Mouse (Mus musculus) forelimb bud, embryonic 11.5 days (tissue): ENCODE data around the gene Rapgef5.

Source experiments
- DNase-seq: peaks from one replicate; pipeline ENCODE4 v3.0.0-alpha.2; 2012; ENCODE audit warnings: low read depth, low spot score

Gene Rapgef5

DNA sequence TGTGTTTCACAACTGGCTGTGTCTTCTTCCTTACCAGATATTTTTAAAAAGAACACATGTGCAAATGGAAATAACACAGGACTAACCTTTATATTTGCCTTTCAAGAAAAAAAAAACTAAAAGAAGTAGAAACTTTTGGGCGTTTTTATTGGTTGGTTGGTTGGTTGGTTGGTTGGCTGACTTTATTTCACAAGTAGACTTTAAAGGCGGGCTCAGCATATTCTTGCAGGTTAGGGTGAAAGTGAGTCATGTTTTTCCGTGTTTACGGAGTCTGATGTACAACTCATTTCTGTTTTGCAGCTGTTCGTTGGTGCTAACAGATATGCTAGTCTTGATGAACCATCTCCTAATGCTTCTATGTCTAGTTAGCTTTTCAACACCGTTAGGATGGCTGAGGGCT, 196.2 kb downstream of the Rapgef5 start:
- DNase-seq = no peak

DNA sequence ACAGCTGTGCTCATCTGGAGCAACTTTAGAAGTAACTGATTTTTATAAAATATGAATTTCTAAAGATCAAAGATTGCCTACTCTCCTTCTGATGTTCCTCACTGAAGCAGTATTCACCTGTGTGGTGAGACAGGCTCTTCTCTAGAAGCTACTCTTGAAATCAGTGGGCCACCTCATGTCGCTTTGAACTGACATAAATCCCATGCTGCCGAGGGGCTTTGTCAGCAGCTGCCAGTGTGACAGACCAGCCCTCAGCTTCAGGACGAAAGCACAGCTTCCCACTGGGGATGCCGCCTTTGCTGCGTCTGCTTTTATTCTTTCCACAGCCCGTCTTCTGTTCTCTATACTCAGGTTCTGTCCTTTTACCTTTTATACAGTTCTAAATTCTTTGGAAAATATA, 197.3 kb downstream of the Rapgef5 start:
- DNase-seq = no peak

DNA sequence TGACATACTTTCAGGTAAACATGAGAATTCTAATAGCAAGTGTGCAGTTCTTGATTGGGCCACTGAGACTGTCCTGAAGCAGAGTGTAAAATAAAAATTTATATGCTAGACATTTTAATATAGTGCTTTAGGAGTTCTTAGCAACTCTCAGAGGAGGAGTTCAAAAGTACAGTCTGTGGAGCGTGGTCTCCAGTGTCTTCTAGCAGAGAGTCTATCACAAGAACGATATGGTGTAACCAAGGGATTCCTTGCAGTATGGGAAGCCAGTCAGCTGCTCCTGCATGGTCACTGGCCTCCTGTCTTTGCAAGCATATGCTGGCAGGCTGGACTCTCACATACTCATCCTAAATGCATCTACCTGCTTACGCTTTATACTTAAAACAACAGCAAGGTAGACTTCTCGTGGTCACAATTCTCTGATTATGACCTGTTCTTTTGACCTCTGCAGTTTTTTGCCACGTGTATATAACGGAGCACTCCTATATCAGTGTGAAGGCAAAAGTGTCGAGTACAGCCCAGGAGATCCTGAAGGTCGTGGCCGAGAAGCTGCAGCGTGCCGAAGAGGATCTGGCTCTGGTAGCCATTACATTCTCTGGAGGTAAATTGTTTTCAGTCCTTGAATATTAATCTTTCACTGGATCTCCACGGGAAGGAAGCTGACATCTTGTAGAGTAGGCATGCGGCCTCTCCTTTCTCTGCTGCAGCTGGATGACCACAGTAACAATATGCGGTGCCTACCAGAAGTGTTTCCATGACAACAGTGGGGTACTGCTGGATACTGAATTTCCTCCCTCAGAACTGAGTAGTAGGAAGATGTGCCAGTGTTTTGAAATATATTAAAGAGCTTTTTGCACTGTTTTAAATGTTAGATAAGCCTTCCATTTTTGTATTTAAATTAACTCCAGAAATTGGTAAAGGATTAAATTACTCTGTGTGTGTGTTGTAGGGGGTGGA, 204.8 kb downstream of the Rapgef5 start:
- DNase-seq = no peak

DNA sequence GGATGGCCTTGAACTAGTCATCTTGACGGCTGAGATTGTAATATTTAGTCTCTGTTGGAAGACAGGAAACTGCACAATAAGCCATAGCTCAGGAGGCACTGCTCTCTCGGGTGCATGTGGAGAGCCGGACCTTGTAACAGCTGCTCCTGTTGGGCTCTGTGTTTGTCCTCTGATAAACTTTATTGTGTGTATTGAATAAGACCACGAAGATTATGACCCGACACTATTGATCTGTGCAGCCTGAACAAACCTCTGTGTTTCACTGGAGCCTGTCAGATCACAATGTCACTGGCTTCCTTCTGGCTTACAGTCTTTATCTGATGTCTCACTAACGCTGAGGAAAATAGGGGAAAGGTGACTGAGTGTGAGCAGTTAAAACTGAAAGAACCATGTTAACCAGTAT, 205.5 kb downstream of the Rapgef5 start:
- no peak for DNase-seq

DNA sequence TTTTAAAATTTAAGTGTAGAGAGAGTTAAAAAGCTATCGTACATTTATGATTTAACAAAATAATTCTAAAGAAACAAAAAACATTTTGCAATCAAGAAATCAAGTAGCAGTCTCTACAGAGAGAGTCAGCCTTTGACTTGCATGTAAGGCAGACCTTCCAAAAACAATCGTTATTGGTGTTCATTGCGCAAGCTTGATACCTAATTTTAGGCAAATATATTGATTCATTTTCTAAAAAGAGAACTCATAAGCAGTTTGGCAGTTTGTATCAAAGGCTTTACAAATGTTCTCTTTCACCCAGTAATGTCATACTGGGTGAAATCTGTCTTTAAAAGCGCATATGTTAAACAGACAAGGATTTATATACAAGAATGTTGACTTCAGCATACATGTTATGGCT, 208.7 kb downstream of the Rapgef5 start:
- DNase-seq = no peak

DNA sequence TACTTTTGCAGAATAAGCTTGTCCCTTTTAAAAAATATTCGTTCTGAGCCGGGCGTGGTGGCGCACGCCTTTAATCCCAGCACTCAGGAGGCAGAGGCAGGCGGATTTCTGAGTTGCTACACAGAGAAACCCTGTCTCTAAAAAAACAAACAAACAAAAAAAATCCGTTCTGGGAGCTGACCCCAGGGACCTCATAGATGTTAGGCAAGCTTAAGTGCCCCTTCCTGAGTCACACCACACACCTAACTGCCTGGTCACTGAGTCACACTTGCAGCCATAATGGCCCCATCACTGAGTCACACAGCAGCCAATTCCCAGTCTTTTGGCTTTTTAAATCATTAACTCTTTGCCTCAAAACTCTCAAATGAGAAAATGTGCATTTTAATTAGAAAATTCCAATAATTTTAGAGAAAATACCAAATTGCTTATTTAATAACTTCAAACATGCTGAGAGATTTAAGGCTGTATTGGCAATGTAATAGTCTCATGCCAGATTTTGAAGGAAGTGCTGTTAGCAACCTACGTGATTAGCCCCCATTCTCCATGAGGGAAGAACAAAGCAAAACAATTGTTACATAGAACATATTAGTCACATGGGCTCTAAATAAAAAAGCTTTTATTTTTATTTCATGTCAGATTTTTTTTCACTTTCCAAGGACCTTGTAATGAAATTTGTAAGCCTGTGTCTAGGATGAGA, 211.3 kb downstream of the Rapgef5 start:
- no peak for DNase-seq

DNA sequence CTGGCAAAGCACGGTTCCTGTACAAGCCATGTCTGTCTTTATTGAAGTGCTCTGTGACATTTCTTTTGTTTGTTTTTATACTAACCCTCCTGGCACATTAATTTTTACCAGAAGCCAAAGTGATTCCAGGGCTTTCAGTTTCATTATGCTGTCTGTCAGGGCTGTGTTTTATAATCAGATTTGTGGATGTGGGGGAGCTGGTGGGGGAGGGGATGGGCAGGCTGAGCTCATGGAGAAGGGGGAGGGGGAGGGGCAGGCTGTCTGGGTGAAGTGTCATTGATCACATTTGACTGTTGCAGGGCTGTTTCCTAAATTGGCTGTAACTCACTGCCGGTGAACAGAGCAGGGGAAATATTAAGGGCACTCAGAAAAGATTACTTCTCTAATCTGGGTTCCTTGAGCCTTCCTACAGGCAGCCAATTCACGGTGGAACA, 211.9 kb downstream of the Rapgef5 start:
- DNase-seq = no peak

DNA sequence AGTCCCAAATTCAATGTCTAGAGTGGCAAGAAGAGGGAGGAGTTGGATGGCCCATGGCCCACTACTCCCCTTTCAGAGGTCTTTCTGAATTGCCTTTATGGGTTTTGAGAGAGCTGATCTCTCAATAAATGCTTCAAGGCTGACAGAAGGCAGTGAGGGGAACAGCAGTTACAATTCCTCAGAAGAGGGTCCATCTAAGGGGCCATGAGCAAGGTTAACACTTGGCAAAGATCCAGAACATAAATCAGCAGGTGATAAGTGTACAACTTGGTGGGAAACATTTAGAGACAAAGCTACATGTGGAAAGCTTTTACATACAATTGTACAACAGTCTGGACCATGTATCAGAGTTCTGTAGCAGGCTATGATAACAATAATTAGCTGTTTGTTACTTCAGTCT, 217.3 kb downstream of the Rapgef5 start:
- DNase-seq = no peak

DNA sequence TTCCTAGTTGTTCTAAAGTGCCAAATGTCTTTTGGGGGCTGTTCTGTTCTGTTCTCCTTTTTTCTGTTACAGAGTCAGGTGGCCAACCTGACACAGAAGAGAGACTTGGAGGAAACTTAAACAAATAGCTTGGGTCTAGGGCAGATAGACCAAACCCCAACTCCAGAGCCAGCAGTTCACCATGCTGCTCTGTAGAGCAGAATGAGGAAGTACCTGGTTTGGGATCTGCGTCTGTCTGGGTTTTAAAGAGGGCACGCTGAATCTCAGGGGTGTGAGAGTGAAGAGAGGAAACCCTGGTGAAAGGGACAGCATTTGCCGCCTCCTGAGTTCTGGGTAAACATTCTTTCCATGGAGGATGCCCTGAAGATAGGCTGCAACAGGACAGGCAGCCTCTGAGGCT, 219.9 kb downstream of the Rapgef5 start:
- DNase-seq = no peak

DNA sequence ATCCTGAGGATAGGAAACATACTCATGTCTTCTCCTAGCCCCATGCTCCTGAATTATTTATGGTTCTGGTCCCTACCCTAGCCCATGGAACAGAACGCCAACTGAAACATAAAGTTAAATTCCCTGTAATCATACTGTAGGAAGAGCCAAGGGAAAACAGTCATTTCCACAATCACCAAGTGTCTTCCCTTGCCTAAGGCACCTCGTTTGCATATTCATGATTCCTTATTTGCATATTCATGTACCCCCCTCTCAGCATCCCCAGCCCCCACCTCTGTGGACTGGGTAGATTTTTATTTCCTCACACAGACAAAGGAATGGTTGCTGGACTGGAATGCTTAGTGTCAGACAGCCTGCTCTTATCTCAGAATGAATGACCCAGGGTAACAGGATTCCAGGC, 220.6 kb downstream of the Rapgef5 start:
- DNase-seq = no peak

DNA sequence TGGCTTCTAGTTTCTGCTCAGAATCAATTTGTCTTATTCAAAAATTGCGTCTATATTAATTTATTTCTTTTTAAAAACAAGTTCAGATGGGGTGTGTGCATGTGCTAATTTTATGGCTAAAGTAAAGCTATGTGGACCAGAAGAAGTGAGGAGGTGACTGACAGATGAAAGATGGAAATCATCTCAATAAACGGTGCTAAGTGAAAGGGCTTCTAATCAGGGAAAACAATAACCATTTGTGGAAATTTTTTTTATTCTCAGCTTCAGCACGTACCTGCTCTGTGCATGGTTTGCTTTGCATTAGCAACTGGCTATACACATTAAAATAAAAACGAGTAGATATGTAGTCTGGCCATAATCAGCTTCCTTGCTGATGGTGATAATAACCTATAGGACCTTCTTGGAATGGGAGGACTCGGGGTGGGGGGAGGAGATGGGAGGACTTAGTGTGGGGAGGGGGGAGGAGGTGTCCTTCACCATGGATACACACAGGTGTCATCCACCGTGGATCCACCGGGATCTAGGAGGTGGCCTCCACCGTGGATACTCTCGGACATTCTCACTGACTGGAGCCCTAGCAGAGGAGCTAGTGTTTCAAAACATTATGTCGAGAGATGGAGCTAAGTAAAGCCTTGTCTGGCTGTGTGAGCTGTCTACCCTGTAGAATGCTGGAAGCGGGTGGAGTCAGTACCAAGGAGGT, 221.2 kb downstream of the Rapgef5 start:
- no peak for DNase-seq

DNA sequence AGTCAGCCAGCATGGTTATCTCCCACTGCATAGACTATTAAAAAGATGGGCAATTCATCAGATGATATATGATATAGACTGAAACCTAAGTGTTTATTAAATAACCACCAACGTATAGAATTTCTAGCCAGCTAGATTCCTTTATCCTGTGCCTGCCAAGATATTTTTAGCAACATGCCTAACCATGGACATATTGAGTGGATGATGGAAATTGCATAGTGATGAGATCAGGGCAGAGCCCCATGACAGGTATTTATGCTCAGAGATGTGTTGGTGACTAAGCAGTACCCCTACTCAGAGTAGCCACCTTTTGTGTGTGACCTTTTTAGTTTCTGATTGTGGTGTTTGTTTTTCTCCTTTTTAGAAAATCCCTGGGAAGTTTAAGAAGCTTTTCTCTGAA, 226.2 kb downstream of the Rapgef5 start:
- DNase-seq = no peak

DNA sequence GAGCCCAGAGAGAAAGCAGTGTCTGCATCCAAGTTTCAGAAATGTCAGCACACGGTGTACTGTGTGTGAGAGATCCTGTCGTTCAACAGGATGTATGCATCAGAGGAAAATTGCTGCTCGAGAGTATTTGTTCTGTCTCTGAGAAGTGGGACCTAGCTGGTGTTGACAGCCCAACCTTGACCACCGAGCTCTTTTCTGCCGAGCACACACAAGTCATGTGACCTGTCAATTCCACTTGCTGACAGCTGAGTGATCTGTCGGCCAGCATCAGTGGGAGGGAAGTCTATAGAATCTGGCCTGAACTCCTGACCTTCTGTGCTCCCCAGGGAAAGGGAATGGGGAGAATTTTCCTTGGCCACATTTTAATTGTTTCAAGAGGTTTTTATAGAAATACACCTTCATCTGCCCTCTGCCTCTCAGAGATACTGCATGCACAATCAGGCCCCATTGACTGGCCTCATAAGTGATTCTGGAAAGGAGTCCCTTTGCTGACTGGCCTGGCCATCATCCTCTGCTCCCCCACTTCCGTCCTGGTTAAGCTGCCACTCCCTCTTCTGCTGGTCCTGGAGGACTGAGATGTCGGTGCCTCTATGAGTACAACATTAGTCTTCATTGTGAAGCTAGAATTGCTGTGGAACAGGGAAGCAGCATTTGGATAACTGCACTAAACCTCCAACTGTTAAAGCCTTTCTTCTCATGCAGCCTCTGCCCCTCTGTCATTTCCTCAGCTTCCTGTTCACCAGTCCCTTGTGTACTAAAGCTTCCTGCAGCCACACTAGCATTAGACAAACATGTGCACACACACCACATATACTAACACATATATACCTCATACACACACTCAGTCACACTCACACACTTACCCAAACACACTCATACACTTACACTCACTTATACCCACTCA, 228.6 kb downstream of the Rapgef5 start:
- no peak for DNase-seq

DNA sequence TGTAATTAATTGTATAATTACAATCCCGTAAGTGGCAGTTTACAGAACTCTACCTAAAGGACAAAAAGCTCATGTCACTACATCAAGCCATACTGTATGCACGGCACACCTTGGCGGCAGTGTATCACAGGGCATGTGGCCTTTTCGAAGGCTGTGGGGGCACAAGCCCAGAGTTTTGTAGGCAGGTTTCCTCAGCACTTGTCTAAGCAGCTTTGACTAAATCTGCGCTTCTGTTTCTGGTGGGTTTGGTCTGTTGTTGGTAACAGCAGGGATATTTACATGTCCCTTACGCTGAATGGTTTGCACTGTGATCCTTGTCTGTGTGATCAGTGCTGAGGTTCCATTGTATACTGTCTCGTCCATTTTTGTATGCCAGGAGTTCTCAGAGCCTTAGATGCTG, 230.3 kb downstream of the Rapgef5 start:
- DNase-seq = no peak

DNA sequence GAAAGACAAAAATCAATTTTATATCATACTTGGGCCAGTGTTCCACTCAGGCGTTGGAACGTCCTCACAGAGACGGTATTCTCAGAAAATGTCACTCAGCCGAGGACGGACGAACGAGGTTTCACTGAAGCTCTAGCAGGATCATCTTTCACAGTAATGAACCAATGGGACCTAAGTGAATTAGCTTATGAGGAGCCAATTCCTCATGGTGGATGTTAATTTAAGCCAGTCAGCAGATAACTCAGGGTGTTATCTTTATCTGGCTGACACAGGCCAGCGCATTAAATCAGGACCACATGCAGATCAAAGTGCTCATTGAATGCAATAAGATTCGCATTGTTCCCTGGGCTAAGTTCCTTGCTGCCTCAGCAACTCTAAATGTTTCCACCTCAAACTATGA, 234.8 kb downstream of the Rapgef5 start:
- DNase-seq = no peak

DNA sequence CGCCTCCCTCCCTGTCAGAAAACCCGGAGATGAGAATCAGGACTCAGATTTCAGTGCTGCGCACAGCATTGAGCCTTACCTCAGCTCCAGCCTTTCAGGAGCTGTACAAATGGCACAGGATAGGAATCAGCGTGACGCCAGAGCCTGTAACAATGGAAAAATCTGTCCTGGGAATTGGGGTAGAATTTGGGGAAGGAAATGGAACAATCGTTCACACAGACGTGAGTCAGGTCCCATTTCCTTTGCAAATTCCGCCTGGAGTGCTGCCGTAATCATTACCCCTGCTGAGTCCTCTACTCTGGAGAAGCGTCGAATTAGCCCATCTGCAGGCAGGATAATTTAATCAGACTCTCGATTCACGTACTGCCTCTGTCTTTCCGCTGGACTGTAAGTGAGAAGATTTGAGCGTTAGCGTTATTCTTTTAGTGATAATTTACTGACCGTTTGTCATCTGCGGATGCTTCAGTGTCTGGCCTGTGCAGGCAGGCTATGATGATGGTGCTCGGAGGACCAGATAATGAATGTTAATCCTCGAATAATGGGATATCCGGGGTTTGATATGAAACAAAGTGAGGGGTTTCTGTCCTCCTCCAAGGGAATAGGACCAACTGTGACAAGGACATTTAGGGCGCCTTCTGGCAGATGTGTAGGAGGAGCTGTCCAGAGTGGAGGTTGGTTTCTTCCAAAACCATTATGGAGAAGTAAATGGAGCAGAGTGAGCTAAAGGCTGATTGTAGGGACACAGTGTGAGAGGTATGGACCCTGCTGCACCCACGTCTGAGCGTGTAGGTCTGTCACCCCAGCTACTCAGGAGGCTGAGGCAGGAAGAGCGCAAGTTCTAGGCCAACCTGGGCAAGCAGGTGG, 235.5 kb downstream of the Rapgef5 start:
- DNase-seq = no peak

DNA sequence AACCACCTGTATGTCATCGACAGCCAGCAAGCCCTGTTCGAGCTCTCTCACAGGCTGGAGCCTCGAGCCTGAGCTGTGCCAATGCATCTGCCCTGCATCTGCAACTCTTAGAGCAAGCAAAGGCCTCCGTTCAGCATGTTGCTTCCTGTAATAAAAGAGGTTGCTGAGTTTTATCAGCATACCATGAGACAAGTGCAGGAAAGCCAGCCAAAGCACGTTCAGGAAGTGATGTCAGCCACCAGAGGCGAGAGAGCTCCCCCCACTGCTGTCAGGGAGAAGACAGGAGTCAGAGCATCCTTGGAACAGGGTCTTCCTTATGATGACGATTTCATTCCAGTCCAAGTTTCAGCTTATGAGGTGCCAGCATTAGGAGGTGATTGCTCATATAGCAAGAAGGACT, 239.7 kb downstream of the Rapgef5 start:
- DNase-seq = no peak

DNA sequence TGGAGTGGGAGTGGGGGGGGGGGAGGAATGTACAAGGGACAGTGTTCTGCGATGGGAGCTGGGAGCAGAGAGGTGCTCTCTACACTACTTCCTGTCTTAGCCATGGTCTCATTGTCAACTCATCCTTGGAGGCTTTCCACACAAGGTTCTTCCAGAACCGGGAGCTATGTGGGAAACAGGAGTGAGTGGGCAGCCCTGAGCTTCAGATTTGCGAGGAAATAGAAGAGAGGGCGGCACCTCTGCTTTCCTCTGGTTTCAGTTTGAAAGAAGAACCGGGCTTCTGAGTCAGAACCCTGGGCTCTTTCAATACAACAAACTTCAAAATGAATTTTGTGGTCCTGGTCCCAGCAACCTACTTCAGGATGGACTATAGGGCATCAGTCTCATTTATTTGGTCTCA, 244.1 kb downstream of the Rapgef5 start:
- no peak for DNase-seq

DNA sequence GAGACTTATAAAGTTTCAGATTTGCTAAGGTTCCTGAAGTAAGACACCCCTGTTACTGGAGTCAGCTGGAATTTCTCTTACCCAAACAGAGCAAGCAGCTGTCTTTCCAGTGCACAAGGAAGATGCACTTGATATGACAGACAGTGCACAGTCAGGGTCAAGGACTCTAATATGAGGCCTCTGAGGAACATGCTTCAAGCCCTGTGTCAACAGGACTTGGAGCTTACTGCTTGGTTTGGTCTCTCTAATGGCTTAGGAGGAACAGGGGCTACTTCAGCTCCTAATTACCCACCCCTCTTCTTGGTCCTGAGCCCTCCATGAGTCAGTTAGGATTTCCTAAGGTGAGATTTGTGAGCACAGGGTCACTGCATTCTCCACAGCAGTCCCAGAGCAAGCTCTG, 244.6 kb downstream of the Rapgef5 start:
- no peak for DNase-seq

DNA sequence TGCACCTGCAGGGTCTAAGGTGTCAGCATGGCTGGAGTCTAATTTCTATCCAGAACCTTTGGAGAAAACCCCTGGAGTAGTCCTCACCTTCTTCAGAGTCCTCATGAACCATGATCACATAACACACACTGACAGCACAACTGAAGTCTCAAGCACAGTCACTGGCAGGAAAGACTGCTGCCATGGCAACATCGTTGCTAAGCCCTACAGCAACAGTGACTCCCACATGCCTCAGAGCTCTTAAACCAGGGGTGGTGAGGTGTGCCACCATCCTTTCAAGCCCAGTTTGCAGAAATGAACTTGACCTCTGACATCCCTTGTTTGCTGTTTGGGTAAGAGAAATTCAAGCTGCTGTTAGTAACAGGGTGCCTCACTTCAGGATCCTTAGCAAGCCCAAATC, 245.4 kb downstream of the Rapgef5 start:
- no peak for DNase-seq
